Mouse (Mus musculus) layer of hippocampus, adult 6 months (tissue): ENCODE measurements around the gene Il11. TPM values are rescaled to one million over a fixed set of nuclear protein-coding genes. Genes with fewer than 3 reads are reported as not detected.

ENCODE experiments used
- long read RNA-seq, 2 experiments: library from polyadenylated mRNA; unstranded; transcript quantifications; one replicate each; pipeline ENCODE4 v2.0.0; 2019 to 2020
- polyA plus RNA-seq: library from polyadenylated mRNA; unstranded; fragments of <200 nt; fragmentation: Nextera tagmentation; gene quantifications from 2 replicates; pipeline ENCODE4 v1.2.3, GENCODE M21; 2021

The Il11 gene
- 0.18 and 0.45 TPM in 2 replicates for polyA plus RNA-seq
- long read RNA-seq, experiment 1, partial matches to known transcripts: 0 of 1 reads
- long read RNA-seq, experiment 1, other reads (novel, unspliced or antisense): 1 of 1 reads
- long read RNA-seq, experiment 2, partial matches to known transcripts: 0 of 1 reads
- long read RNA-seq, experiment 2, other reads (novel, unspliced or antisense): 1 of 1 reads

GRCm38 (mm10) chr7:4782759-4783158 lies at the start of gene Il11, which contains the start of gene Tmem190:
TSS of gene Il11 (minus strand) at chr7:4782859.
TSS of gene Tmem190 (plus strand) at chr7:4782937.

GRCm38 (mm10) chr7:4812303-4813104 lies 29.8 kb upstream of the Il11 start, which contains the start of gene Ube2s:
TSS of gene Ube2s (minus strand) at chr7:4812590.

GRCm38 (mm10) chr7:4792278-4793212 lies 9.9 kb upstream of the Il11 start, which contains the start of gene Rpl28:
TSS of gene Rpl28 (plus strand) at chr7:4792874.

GRCm38 (mm10) chr7:4789436-4789935 lies 6.8 kb upstream of the Il11 start, which contains the start of gene Tmem238:
TSS of gene Tmem238 (minus strand) at chr7:4789656.

GRCm38 (mm10) chr7:4771202-4771601 lies 11.5 kb downstream of the Il11 start, which contains the start of gene Fam71e2:
TSS of gene Fam71e2 (minus strand) at chr7:4771302.

GRCm38 (mm10) chr7:4752821-4753570 lies 29.7 kb downstream of the Il11 start, which contains the start of gene Cox6b2:
TSS of gene Cox6b2 (minus strand) at chr7:4753094.

GRCm38 (mm10) chr7:4739544-4740275 lies 42.9 kb downstream of the Il11 start, which contains the start of gene Kmt5c:
TSS of gene Kmt5c (plus strand) at chr7:4740115.

GRCm38 (mm10) chr7:4725169-4725568 lies 57.5 kb downstream of the Il11 start, which contains the start of gene Tmem150b:
TSS of gene Tmem150b (minus strand) at chr7:4725249.

Other genes with a start within 250 kb of the Il11 start
- gene Syt5, start 235.3 kb downstream of the Il11 start, polyA plus RNA-seq: 292 and 326 TPM in 2 replicates
- gene Ptprh, start 178.8 kb downstream of the Il11 start, polyA plus RNA-seq: 0.05 and 0.08 TPM in 2 replicates
- 0.38 TPM in 1 of 2 replicates, not detected in the other for gene Tmem86b, start 151.4 kb downstream of the Il11 start, polyA plus RNA-seq
- 3.4 and 5.9 TPM in 2 replicates for gene Ppp6r1, start 123.8 kb downstream of the Il11 start, polyA plus RNA-seq
- gene Hspbp1, start 97.8 kb downstream of the Il11 start, polyA plus RNA-seq: 137 and 145 TPM in 2 replicates
- 3.8 and 6.0 TPM in 2 replicates for gene Brsk1, start 92.3 kb downstream of the Il11 start, polyA plus RNA-seq
- not detected in 2 replicates for gene Tmem150b, start 57.6 kb downstream of the Il11 start, polyA plus RNA-seq
- gene Kmt5c, start 42.7 kb downstream of the Il11 start, polyA plus RNA-seq: 4.3 and 4.5 TPM in 2 replicates
- 19.8 and 42.8 TPM in 2 replicates for gene Cox6b2, start 29.8 kb downstream of the Il11 start, polyA plus RNA-seq
- gene Fam71e2, start 11.6 kb downstream of the Il11 start, polyA plus RNA-seq: not detected in 2 replicates
- not detected in 2 replicates for gene Tmem190, start 78 bp upstream of the Il11 start, polyA plus RNA-seq
- gene Tmem238, start 6.8 kb upstream of the Il11 start, polyA plus RNA-seq: 7.2 and 9.5 TPM in 2 replicates
- gene Rpl28, start 10.0 kb upstream of the Il11 start, polyA plus RNA-seq: 1,085 and 1,204 TPM in 2 replicates
- gene Ube2s, start 29.7 kb upstream of the Il11 start, polyA plus RNA-seq: 16.3 and 20.3 TPM in 2 replicates
- gene Shisa7, start 61.8 kb upstream of the Il11 start, polyA plus RNA-seq: 11.7 and 13.1 TPM in 2 replicates
- gene Isoc2b, start 87.4 kb upstream of the Il11 start, polyA plus RNA-seq: 17.0 and 20.1 TPM in 2 replicates
- gene Isoc2a, start 94.3 kb upstream of the Il11 start, polyA plus RNA-seq: 0.87 and 0.94 TPM in 2 replicates
- 0.14 and 0.29 TPM in 2 replicates for gene Gm36210, start 123.7 kb upstream of the Il11 start, polyA plus RNA-seq
- gene Zfp628, start 132.4 kb upstream of the Il11 start, polyA plus RNA-seq: 0.75 and 0.93 TPM in 2 replicates
- 136 and 147 TPM in 2 replicates for gene Nat14, start 139.2 kb upstream of the Il11 start, polyA plus RNA-seq
- gene Ssc5d, start 142.9 kb upstream of the Il11 start, polyA plus RNA-seq: 0.04 and 0.05 TPM in 2 replicates
- 0.31 and 0.74 TPM in 2 replicates for gene Sbk2, start 181.5 kb upstream of the Il11 start, polyA plus RNA-seq
- gene Sbk3, start 188.3 kb upstream of the Il11 start, polyA plus RNA-seq: 0.08 and 0.15 TPM in 2 replicates
- 6.2 and 8.0 TPM in 2 replicates for gene Zfp579, start 213.3 kb upstream of the Il11 start, polyA plus RNA-seq
- gene Zfp524, start 231.6 kb upstream of the Il11 start, polyA plus RNA-seq: 11.0 and 13.9 TPM in 2 replicates
- 13.3 and 16.7 TPM in 2 replicates for gene Fiz1, start 231.8 kb upstream of the Il11 start, polyA plus RNA-seq
- 0.31 TPM in 1 of 2 replicates, not detected in the other for gene Gm44973, start 232.6 kb upstream of the Il11 start, polyA plus RNA-seq
- 1.5 and 2.0 TPM in 2 replicates for gene Zfp865, start 237.5 kb upstream of the Il11 start, polyA plus RNA-seq
- gene Ccdc106, start 237.7 kb upstream of the Il11 start, polyA plus RNA-seq: 65.2 and 75.8 TPM in 2 replicates